7 mouse cellular contexts compared by ENCODE assay signal in genomic region chr11:95842074-95842681, GRCm38 (mm10). TPM values are rescaled to one million over a fixed set of nuclear protein-coding genes. Genes with fewer than 3 reads are reported as not detected.
DNase-seq lines count a peak whose midpoint lies in the region; ATAC-seq and TF ChIP-seq lines count a peak whose summit lies in the region.

Gene Abi3 (minus strand): TSS chr11:95842476.

- H3K4me1 ChIP-seq in ES-E14 (ENCODE audit: control insufficient read depth in 2 of 2, insufficient read depth in 2 of 2, low read length in 2 of 2, poor library complexity in 1 of 2) = peaks cover 11 to 22% of the 10 kb centered on the region in 2 experiments
- H3K4me1 ChIP-seq in heart, embryonic 11.5 days (ENCODE audit: control insufficient read depth, insufficient read depth, low read length) = peaks cover 11% of the 10 kb centered on the region

- peak; percentile 68; the same call in 1 of the 2 replicates for ATAC-seq in heart, embryonic 11.5 days (replicated peaks; ENCODE audit: insufficient number of reproducible peaks, low FRiP score, low TSS enrichment)

- H3K27ac ChIP-seq in ES-E14 (ENCODE audit: insufficient read depth, low read depth, low read length, poor library complexity, severe bottlenecking) = peak within 1 kb of the TSS; percentile 32; the same call in 1 of the 2 replicates
- peak within 1 kb of the TSS; percentile 86 for H3K27ac ChIP-seq in heart, embryonic 11.5 days (ENCODE audit: low read depth, low read length)

- in situ Hi-C loops in ES-E14 (cut with MboI; ENCODE audit: low sequenced_read_pairs in 2 of 2, unreplicated experiment in 2 of 2) = no loop called here

- peak within 1 kb of the TSS; percentile 41; the same call in 1 of the 2 replicates for H3K9ac ChIP-seq in ES-E14 (ENCODE audit: insufficient read depth, low read depth, low read length, poor library complexity, severe bottlenecking)
- peak within 1 kb of the TSS; percentile 66 for H3K9ac ChIP-seq in heart, embryonic 11.5 days (ENCODE audit: low read depth, low read length)

- DNase-seq in ES-E14 (ENCODE audit: low read depth, low spot score) = no peak
- DNase-seq in adrenal gland, adult 8-10 months = no peak
- peak; percentile 69 for DNase-seq in kidney, postnatal 10 days
- DNase-seq in lung, postnatal 4 days = peak; percentile 69 to 77
- peak; percentile 90 for DNase-seq in thymus, postnatal 0 days (ENCODE audit: low spot score)
- DNase-seq in left cerebral cortex, adult 18-20 months (ENCODE audit: low spot score in 2 of 2) = no peak

- peak within 1 kb of the TSS; percentile 57 for H3K4me2 ChIP-seq in heart, embryonic 11.5 days

- WGBS in heart, embryonic 11.5 days (ENCODE audit: insufficient replicate concordance) = 10% methylated on average over 11 of the region's 11 CpGs

- no peaks in the 10 kb centered on the region for H3K9me3 ChIP-seq in ES-E14 (ENCODE audit: control insufficient read depth, insufficient read depth, low read depth, low read length)
- no peaks in the 10 kb centered on the region for H3K9me3 ChIP-seq in heart, embryonic 11.5 days (replicated peaks; ENCODE audit: control insufficient read depth, low read length)

- H3K4me3 ChIP-seq in ES-E14 (ENCODE audit: insufficient read depth in 1 of 2, low read depth in 1 of 2, low read length in 2 of 2, poor library complexity in 1 of 2, severe bottlenecking in 1 of 2) = peak within 1 kb of the TSS; percentile 26 to 50; a peak in 3 of 4 replicates
- H3K4me3 ChIP-seq in heart, embryonic 11.5 days (ENCODE audit: low read depth, low read length) = peak within 1 kb of the TSS; percentile 47

- peaks cover 7% of the 10 kb centered on the region for H3K27me3 ChIP-seq in heart, embryonic 11.5 days (ENCODE audit: control insufficient read depth, insufficient read depth, low read length)

- no peaks in the 10 kb centered on the region for H3K36me3 ChIP-seq in ES-E14 (ENCODE audit: control insufficient read depth, insufficient read depth, low read length, poor library complexity, severe bottlenecking)
- H3K36me3 ChIP-seq in heart, embryonic 11.5 days (ENCODE audit: control insufficient read depth, insufficient read depth, low read length) = peaks cover 3% of the 10 kb centered on the region; the same call in 1 of the 2 replicates

TF ChIP-seq in ES-E14, 5 proteins besides CTCF, POLR2A, EP300 and RAD21:
- TF ChIP-seq ZC3H11A (IDR thresholded peaks at IDR 0.05; ENCODE audit: borderline replicate concordance, low read depth, low read length) = no peak
- no peak for TF ChIP-seq ZNF384 (IDR thresholded peaks at IDR 0.05; ENCODE audit: low read depth, low read length)
- no peak for TF ChIP-seq MAFK (IDR thresholded peaks at IDR 0.05; ENCODE audit: insufficient read depth, low read depth, low read length)
- no peak for TF ChIP-seq CHD2 (IDR thresholded peaks at IDR 0.05; ENCODE audit: low read depth, low read length)
- TF ChIP-seq HCFC1 (IDR thresholded peaks at IDR 0.05; ENCODE audit: borderline replicate concordance, insufficient read depth, low read length) = no peak
TF ChIP-seq in ES-E14: peak in this region for 0.

RNA-seq across cellular contexts. Expression of gene Abi3, which starts in this region (rescaled TPM):
- 1.3 and 1.8 TPM in 2 replicates for total RNA-seq in ES-E14 (2012; rRNA removed)
- 10 to 100 TPM in 3 of 4 experiments, 1 to 10 TPM in 1; 8.9 to 14.3 (median 12.2) TPM for total RNA-seq in adrenal gland, adult 8-10 months (2022)
- 11.5 and 21.1 TPM in 2 replicates for polyA plus RNA-seq in heart, embryonic 11.5 days (2014; fragmentation: Nextera tagmentation; extraction: Ambion mirVana)
- 181 and 185 TPM in 2 replicates for polyA plus RNA-seq in thymus, postnatal 0 days (2015; fragmentation: Nextera tagmentation; extraction: Ambion mirVana)
- 1 to 10 TPM; 7.3 to 8.0 TPM for total RNA-seq in left cerebral cortex, adult 18-20 months (2021)

Comparison
In these comparisons a context has a peak if more than half of its experiments do, and no peak if none do; other contexts are left out.
1. DNase-seq: peak in kidney, postnatal 10 days (single experiment), lung, postnatal 4 days (2 of 2) and thymus, postnatal 0 days (single experiment); none in ES-E14 (single experiment), adrenal gland, adult 8-10 months (single experiment) and left cerebral cortex, adult 18-20 months (0 of 2).